Mouse (Mus musculus) frontal cortex, postnatal 25 days (tissue): ENCODE results near the gene Ucn.

ENCODE experiments used
- DNase-seq, 2 experiments: peaks; one replicate each; pipeline ENCODE4 v3.0.0; 2022; ENCODE audit warnings: low spot score in 2 of 2

Gene Ucn

GRCm38 (mm10) chr5:31138241-31138967, at the start of gene Ucn:
Gene Ucn (minus strand): TSS chr5:31138829.
- DNase-seq = no peak

DNA sequence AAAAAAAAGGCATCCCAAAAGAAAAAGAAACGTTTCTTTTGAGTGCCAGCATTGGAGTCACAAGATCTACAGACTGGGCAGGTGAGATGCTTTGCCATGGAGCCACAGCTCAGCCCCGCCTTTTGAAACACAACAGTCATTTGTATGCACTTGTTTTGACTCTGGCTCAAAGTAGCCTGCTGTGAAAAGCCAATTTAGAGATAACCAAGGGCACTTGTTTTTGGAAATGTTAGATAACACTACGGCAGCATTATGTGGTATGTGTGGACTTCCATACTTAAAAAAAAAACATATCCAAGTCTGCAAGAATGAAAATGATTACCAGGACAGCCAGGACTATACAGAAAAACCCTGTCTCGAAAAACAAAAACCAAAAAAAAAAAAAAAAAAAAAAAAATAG, 45.0 kb upstream of the Ucn start:
- DNase-seq = no peak

GRCm38 (mm10) chr5:31181183-31181770, 42.6 kb upstream of the Ucn start:
- no peak for DNase-seq

- peak; percentile 94 to 96 for DNase-seq
Observed at GRCm38 (mm10) chr5:31179766-31180630, 41.4 kb upstream of the Ucn start, which contains the start of the genes Gm29609 and Gtf3c2. Gene Gm29609 (minus strand): TSS chr5:31179911. Gene Gtf3c2 (minus strand): TSS chr5:31180144.

GRCm38 (mm10) chr5:31179301-31179765, 40.7 kb upstream of the Ucn start:
- no peak for DNase-seq

- no peak for DNase-seq
Observed at GRCm38 (mm10) chr5:31168630-31169029, 30.0 kb upstream of the Ucn start.

- DNase-seq = no peak
Observed at GRCm38 (mm10) chr5:31164878-31165277, 26.2 kb upstream of the Ucn start.

GRCm38 (mm10) chr5:31162462-31162861, 23.8 kb upstream of the Ucn start:
- no peak for DNase-seq

- DNase-seq = peak; percentile 60 to 72
Observed at GRCm38 (mm10) chr5:31154152-31154553, 15.5 kb upstream of the Ucn start, which contains the start of gene Mpv17. Gene Mpv17 (minus strand): TSS chr5:31154251.

DNA sequence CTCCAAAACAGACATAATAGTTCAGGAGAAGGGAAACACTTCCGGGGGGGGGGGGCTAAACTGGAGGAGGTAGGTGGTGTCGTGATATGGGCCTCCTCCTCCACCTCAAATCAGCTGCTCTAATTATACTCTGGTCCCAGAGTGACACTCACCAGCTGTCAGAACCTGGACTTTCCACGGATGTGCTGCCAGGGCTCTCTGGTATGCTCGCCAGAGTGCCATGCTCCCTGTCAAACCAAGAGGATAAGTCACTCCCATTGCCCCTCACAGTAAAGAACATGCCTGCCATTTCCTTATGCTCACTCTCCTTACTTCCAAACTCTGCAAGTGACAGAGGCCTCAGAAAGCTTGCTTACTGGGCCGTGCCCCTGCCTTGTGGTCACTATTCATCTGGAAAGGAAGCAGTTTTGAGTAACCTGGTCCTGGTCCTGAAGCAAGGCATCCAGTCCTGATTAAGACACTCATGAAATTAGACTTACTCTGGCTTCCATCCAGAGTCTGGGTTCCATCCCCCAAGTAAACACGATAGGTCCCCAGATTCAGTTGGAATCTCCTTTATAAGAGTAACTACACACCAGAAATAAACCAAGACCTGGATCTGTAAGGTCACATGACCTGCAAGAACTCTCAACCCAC, 15.0 kb upstream of the Ucn start:
- no peak for DNase-seq

DNA sequence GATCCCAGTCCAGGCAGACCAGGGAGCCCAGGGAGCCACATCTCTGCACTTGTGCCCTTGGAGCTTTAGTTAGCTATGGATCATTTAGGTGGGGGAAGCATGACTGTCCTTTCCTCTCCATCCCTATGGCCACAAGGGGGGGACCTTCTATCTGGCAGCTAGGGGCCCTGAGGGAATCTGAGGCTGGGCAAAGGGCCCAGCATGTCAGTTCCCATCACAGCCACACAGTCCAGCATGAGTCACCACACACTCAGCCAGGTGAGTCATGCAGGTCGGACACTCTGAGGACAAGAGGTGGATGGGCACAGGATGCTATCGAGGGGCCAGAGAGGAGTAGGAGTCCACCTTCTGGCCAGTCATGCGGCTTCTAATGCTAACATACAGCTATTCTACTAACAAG, 13.1 kb upstream of the Ucn start:
- no peak for DNase-seq

GRCm38 (mm10) chr5:31149781-31150180, 11.2 kb upstream of the Ucn start:
- DNase-seq = no peak

GRCm38 (mm10) chr5:31138968-31139425, 368 bp upstream of the Ucn start:
- DNase-seq = no peak

DNA sequence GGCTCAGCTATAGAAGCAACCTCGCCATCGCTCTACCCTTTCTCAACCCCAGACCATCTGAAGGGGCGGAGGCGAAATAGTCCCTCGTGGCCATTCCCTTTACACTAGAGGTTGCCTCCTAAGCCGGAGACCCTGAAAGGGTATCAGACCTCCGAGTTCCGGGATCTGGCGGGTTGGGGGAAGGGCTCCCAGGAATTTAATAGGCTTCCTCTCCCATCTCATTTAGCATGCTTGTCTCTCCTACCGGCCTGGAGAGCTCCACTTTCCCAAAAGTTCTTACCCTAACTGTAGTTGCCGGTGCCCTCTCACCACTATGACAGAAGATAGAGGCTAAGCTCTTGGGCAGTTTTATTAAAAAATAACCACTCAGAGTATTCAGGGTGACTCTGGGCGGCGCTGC, 971 bp downstream of the Ucn start:
- no peak for DNase-seq

DNA sequence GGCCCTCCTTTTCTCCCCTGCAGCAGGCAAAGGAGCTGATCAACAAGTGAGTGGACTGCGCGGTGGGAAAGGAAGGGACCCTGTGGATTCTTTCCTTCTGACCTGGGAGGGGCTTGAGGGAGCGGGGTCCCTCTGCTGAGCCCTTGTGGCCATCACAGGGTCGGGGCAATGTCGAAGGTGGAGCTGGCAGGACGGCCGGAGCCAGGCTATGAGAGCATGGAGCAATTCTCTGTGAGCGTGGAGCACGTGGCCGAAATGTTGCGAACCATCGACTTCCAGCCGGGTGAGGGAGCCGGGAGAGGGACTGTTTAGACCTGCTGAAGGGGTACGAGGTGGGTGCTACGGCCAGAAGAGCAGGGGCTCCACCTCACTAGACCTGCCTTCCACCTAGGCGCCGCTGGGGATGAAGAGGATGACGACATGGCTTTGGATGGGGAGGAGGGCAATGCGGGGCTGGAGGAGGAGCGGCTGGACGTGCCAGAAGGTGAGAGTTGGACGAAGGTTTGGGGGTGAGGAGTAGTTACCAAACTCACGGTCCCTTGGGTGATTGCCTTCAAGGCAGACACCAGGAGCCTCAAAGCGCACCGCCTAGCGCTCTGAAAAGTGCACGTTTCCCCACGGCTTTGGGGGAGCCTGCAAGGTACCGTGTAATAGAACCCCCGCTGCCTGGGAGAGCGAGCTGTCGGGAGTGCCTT, 1.8 kb downstream of the Ucn start:
- no peak for DNase-seq

DNA sequence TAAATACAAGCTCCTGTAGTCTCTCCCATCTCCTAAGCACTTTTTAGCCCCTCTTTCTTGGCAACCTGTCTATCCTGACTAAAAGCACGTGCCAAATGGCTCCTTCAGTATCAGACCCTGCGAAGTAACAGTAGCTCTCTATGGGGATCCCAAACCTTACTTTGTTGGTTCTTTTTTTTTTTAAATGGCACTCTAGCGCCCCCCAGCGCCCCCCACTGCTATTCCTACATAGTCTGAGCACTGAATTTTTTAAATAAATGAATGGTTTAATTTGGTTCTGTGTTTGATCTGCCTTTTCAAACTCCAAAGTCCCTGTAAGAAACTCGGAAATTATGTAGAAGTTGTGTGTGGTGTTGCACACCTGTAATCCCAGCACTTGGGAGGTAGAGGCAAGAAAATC, 12.6 kb downstream of the Ucn start:
- DNase-seq = no peak

DNA sequence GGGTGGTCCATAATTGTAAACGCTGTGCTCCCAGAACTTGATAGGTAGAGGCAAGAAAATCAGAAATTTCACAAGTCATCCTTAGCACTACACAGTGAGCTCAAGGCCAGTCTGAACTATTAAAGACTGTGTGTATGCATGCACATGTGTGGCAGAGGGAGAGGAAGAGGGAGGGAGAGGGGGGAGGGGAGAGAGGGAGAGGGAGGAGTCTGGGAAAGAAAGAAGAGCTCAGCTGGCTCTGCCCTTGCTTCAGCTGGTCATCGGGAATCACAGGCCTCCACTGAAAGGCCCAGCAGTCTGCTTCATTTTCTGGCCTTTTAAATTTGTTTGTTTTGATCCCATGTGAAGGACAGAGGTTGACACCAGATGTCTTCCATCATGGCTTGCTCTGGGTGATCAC, 15.1 kb downstream of the Ucn start:
- no peak for DNase-seq

GRCm38 (mm10) chr5:31121111-31121510, 17.5 kb downstream of the Ucn start:
- no peak for DNase-seq

GRCm38 (mm10) chr5:31116912-31117311, 21.7 kb downstream of the Ucn start:
- no peak for DNase-seq

- DNase-seq = no peak
Observed at GRCm38 (mm10) chr5:31116354-31116753, 22.3 kb downstream of the Ucn start, which contains the start of gene Trim54. Gene Trim54 (plus strand): TSS chr5:31116712.

DNA sequence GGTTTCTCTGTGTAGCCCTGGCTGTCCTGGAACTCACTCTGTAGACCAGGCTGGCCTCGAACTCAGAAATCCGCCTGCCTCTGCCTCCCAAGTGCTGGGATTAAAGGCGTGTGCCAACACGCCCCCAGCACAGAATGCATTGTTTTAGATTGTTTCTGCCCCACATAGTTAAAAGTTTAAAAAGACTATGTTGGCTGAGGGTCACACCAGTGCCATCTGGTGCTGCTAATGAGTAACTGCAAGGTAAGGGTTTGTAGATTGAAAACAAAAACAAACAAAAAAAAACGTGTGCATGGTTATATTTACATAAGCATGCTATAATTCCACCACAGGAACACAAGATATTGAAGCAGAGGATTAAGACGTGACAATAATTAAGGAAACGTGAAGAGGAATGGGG, 27.8 kb downstream of the Ucn start:
- no peak for DNase-seq
